Mouse (Mus musculus): Measurements from ENCODE around the gene Stx6. TPM values are rescaled to one million over a fixed set of nuclear protein-coding genes. Genes with fewer than 3 reads are reported as not detected.

The Stx6 gene
- total and polyA plus RNA-seq, 3 experiments: 19.0 to 23.0 (median 22.2) TPM

DNA sequence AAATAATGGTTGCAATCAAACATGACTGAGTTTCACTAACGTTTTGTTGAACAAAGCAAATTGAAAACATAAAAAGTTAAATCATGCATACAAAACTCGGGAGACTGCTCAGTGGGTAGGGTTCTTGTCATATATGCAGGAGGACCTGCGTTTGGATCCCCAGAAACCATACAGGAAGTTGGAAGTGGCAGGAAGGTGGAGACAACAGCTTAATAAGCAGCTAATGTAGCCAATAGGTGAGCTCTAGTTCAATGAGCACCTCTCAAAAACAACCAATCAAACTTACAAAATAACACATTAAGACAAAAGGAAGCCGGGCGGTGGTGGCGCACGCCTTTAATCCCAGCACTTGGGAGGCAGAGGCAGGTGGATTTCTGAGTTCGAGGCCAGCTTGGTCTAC is 95.8 kb downstream of the Stx6 start:
- Histone ChIP-seq H3K36me3 (ENCODE audit: control insufficient read depth, insufficient read depth, low read length) (no peaks in the 10 kb centered on the region), H3K4me1 (ENCODE audit: control insufficient read depth, insufficient read depth, low read length) (no peaks in the 10 kb centered on the region; the same call in 1 of the 2 replicates), H3K27me3 (ENCODE audit: control insufficient read depth, insufficient read depth, low read length) (no peaks in the 10 kb centered on the region), H3K9ac (ENCODE audit: low read depth, low read length) (no peak overlapping the region), H3K79me2 (replicated peaks; ENCODE audit: control insufficient read depth, insufficient read depth, low read length) (no peaks in the 10 kb centered on the region), H3K27ac (no peak overlapping the region), H3K4me3 (no peak overlapping the region)
- DNase-seq: peak in 1 of 2 experiments; percentile 1
- TF ChIP-seq CTCF (IDR thresholded peaks at IDR 0.05) (no peak), EP300 (IDR thresholded peaks at IDR 0.05; ENCODE audit: insufficient read depth, low read depth, low read length) (no peak), POLR2A (IDR thresholded peaks at IDR 0.05; ENCODE audit: insufficient read depth, low read depth, low read length) (no peak)
- WGBS: 84% methylated on average over 8 of the region's 8 CpGs
- intact Hi-C loops (cut with DNase I): no loop called here

Other genes with a start within 250 kb of the Stx6 start
- gene Ier5, start 59.1 kb upstream of the Stx6 start, total RNA-seq (2021): 10 to 100 TPM; 12.5 to 16.8 TPM
- 9.8 and 13.5 TPM in 2 replicates for gene Ier5, start 59.1 kb upstream of the Stx6 start, polyA plus RNA-seq (2012; rRNA removed)
- gene Mr1, start 11.9 kb upstream of the Stx6 start, total RNA-seq (2021): 1 to 10 TPM; 6.5 to 6.7 TPM
- gene Mr1, start 11.9 kb upstream of the Stx6 start, polyA plus RNA-seq (2012; rRNA removed): 6.1 and 11.9 TPM in 2 replicates
- 10 to 100 TPM; 37.2 to 37.5 TPM for gene BC034090, start 85.7 kb downstream of the Stx6 start, total RNA-seq (2021)
- gene BC034090, start 85.7 kb downstream of the Stx6 start, polyA plus RNA-seq (2012; rRNA removed): 31.8 and 44.8 TPM in 2 replicates

All from heart, adult 2 months (tissue).